Mouse (Mus musculus) adrenal gland, postnatal 10 days (tissue): ENCODE data around the gene Ifi202b. TPM values are rescaled to one million over a fixed set of nuclear protein-coding genes. Genes with fewer than 3 reads are reported as not detected.

ENCODE experiments used
- total RNA-seq, 2 experiments: library from RNA; stranded (reverse); gene quantifications; 2 replicates each; pipeline ENCODE4 v1.2.3; 2021

The Ifi202b gene
- total RNA-seq, 2 experiments from 2014 or later = not detected

Other genes starting within 250 kb of the Ifi202b start
- 1 to 10 TPM; 2.2 to 4.5 TPM for gene Ifi207, start 241.0 kb downstream of the Ifi202b start, total RNA-seq
- gene Ifi204, start 215.8 kb downstream of the Ifi202b start, total RNA-seq = 1 to 10 TPM; 2.8 to 4.9 TPM
- 1 to 10 TPM in 1 of 2 experiments, under 1 TPM in 1; 0.55 to 1.7 TPM for gene Ifi211, start 69.7 kb downstream of the Ifi202b start, total RNA-seq
- gene Mndal, start 40.3 kb downstream of the Ifi202b start, total RNA-seq = 10 to 100 TPM; 13.9 to 15.0 TPM
- 10 to 100 TPM in 1 of 2 experiments, 1 to 10 TPM in 1; 8.6 to 12.1 TPM for gene Ifi203, start 40.1 kb downstream of the Ifi202b start, total RNA-seq
- gene Ifi205, start 49.1 kb upstream of the Ifi202b start, total RNA-seq = 1 to 10 TPM; 1.3 to 3.9 TPM
- not detected for gene Olfr433, start 58.0 kb upstream of the Ifi202b start, total RNA-seq
- gene Olfr432, start 66.5 kb upstream of the Ifi202b start, total RNA-seq = not detected
- gene Olfr430, start 83.9 kb upstream of the Ifi202b start, total RNA-seq = not detected
- gene Olfr429, start 101.6 kb upstream of the Ifi202b start, total RNA-seq = not detected
- gene Olfr427, start 114.1 kb upstream of the Ifi202b start, total RNA-seq = not detected
- not detected for gene Olfr231, start 138.4 kb upstream of the Ifi202b start, total RNA-seq
- not detected for gene Olfr424, start 148.8 kb upstream of the Ifi202b start, total RNA-seq
- gene Olfr420, start 172.9 kb upstream of the Ifi202b start, total RNA-seq = not detected
- 1 to 10 TPM; 2.6 to 5.1 TPM for gene Spta1, start 190.0 kb upstream of the Ifi202b start, total RNA-seq